Mouse (Mus musculus) lung, postnatal 10 days (tissue): Measurements from ENCODE around the gene Adgrl2.

ENCODE experiments used
- DNase-seq: peaks from one replicate; pipeline ENCODE4 v3.0.0; 2021

The Adgrl2 gene

DNA sequence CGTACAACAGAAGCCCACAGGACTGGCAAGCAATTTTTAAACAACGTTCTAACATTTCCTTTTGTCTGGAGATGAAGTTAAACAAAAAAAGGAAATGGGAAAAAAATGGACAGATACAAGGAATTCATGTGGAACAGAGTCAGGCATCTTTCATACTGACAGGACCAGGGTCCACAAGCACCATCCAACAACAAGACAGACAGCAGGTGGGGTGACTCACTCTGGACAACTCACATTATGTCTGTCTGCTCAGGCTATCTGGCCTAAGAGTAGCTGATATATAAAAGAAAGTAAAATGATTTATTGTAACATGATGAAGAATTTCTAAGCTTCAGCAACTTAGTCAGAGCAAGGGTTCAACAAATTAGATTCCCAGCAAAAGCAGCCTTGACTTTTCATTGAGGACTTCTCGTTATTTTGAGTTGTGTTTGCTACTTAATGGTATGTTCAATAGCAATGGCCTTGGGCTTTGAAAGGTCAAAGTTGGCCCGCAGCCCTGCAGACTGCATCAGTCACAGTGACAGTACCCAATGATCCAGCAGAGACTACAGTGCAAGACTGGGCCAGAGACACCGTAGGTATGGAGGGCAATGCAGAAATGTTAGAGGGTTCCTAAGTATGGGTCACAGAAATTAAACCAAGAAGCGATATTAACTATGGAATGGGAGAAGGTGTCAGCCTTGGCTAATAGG is 171.8 kb downstream of the Adgrl2 start:
- DNase-seq, result no peak

DNA sequence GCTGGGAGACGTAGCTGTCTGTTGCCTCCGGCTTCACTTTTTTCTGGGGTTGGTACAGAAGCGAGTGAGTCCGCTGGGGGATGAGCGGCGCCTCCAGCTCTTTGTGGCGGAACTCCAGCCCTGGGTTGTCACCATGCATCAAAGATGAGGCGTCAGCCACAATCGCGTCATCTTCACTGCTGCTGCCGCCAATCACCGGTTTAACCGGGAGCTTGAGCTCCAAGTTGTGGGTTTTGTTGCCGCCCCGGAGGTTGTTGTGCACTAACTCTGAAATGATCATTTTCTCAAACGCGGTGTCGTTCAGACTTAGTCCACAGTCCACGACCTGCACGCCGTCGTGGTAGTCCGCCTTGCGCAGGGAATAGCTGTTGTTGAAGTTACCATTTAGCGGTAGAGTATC is 172.9 kb downstream of the Adgrl2 start:
- no peak for DNase-seq

DNA sequence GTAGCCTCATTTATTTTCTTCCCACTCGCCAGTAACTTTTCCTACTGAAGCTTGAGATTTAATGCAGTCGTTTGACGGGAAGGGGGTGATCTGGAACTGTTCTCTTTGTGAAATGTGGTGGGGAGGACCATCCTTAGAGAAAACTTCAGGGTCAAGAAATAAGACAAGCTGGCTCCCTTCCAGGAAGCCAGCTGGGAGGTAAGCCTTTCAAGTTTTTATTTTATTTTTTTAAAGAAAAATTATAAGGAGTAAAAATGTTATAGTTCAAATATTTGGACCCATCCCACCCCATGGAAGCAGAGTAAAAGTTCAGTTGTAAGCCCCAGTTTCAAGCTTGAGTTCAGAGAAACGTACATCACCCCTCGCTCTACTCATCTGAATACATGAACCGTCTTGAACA is 177.2 kb downstream of the Adgrl2 start:
- no peak for DNase-seq

DNA sequence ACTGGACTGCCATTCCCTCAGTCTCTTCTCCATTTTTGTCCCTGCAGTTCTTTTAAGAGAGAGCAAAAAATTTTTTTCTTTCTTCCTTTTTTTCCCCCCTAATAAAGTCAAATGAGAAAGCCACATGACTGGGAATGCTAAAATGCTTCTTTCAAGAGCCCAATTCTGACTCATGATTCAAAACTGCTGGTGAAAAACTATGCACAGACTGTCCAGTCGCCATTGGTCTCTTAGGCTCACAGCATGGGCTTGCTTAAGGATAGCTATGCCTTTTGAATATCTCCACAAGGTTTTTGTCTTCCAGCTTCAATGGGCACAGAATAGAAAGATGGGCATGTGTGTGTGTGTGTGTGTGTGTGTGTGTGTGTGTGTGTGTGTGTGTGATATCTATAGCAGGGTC is 178.3 kb downstream of the Adgrl2 start:
- no peak for DNase-seq

DNA sequence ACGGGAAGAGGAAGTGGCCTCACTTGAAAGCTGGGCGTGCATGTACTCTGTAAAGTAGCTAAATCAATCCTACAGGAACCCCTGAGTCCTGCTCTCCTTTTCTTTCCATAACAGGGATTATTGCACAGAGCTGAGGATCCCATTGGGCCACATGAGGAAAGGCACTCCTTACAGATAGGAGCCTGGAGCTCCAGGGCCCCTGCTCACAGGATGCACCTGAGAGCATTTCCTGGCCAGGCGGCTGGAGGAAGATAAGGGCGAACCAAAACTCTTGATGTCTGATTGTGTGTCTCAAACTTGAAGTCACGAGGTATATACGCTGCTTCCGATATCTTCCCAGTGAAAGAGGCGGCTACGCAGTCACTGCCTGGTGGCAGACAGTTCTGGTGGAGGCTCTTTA is 183.4 kb downstream of the Adgrl2 start:
- DNase-seq, result no peak

DNA sequence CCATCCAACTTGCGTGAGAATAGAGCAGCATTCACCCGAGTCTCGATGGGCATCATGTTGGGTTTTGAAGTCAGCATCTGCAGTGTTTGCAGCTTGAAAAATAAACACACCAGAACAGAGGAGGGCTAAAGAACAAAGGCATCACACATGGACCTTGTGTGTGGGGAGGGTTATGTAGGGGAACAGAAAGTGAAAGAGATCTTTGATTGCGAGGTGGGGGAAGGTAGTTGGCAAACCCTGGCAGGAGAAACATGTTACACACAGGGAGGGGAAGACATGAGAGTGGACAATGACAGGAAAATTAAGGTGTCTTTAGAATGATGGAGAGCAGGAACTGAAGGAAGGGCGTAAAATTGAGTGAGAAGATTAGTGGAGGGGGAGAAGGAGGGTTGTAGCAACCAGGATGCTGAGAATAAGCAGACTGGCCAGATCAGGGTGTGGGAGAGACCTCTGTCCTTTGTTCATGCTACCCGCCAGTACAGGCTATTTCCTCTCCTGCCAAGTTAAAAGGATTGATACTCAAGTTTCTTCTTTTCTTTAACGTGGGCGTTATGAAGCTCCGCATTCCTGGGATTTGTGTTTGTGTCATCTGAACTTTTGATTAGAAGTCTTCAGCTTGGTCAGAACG is 197.0 kb downstream of the Adgrl2 start:
- DNase-seq, result peak; percentile 19

DNA sequence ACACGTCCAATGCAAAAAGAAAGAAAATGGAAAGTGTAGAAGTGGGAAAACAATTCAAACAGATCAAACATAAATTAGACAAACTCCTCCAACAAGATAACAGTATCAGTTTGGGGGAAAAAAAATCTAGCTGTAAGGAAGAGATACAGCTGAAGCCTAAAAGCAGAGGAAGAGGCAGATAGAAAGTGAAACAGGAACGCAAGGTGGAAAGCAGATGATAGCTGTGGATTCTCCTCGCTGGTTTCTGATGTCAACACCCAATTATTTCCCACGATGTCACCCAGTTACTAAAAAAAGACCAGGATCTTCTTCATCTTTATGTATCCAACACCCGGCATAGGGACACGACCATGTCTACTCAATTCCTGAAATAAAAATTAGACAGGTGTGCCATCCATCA is 220.0 kb downstream of the Adgrl2 start:
- DNase-seq, result no peak
